Mouse (Mus musculus): ENCODE data around the gene D7Ertd443e. TPM values are rescaled to one million over a fixed set of nuclear protein-coding genes. Genes with fewer than 3 reads are reported as not detected.

D7Ertd443e gene
- polyA plus RNA-seq, 1 experiment from 2014 or later = 0.35 TPM

DNA sequence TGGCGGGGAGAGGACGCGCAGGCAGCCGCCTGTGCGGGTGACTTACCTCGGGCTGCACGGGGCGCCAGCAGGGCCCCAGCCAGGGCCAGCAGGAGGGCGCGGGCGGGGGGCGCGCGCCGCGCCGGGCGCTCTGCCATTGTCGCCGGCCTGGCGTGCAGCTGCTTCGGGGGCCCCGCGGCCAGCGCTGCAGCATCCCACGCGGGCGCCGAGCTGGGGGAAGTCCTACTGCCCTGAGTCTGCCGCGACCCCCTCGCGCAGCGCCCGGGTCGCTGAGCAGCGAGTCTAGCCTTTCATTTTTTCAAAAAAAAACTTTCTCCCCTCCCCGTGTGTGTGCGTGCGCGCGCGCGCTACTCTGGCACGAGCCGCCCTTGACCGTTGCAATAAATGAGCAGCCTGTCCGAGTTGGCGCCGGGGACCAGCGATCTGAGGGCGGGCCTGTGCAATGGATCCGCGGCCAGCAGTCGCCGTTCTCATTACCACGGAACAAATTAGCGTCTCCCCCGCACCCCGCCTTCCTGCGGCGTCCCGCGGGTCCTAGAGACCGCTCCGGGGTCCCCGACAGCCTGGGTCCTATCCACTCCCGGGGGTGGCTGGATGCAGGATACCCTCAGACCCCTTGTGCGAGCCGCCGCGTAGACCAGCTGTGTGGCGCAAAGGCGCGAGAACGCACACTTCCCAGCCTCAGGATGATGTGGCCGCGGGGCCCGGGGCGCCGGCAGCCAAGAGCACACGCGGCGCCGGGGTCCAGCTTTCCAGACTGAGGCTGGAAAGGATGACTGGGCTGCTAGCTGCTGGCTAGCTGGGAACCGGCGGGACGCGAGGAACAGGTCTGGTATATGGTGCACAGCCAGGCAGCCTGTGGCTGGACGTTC lies 160.5 kb downstream of the D7Ertd443e start:
- peak overlapping the region; percentile 96 for H3K4me2 ChIP-seq
- WGBS = under 1% methylated on average over 89 of the region's 90 CpGs
- ATAC-seq (ENCODE audit: low FRiP score) = peak; percentile 64
- H3K27me3 ChIP-seq (replicated peaks) = peaks cover 24% of the 10 kb centered on the region; the same call in 1 of the 2 replicates
- no peaks in the 10 kb centered on the region for H3K9me3 ChIP-seq (replicated peaks)
- peak overlapping the region; percentile 59 for H3K9ac ChIP-seq (replicated peaks)
- H3K36me3 ChIP-seq = no peaks in the 10 kb centered on the region
- peak overlapping the region; percentile 68 for H3K4me3 ChIP-seq (replicated peaks)
- peak overlapping the region; percentile 76 for H3K27ac ChIP-seq (replicated peaks)
- peaks cover 29% of the 10 kb centered on the region for H3K4me1 ChIP-seq

- no peaks in the 10 kb centered on the region for H3K9me3 ChIP-seq (replicated peaks)
- peaks cover 29% of the 10 kb centered on the region for H3K4me1 ChIP-seq
- peaks cover 24% of the 10 kb centered on the region; the same call in 1 of the 2 replicates for H3K27me3 ChIP-seq (replicated peaks)
- ATAC-seq (ENCODE audit: low FRiP score) = peak; percentile 58
- H3K4me3 ChIP-seq (replicated peaks) = peak overlapping the region; percentile 68
- peak overlapping the region; percentile 59 for H3K9ac ChIP-seq (replicated peaks)
- WGBS = 0% methylated on average over 14 of the region's 14 CpGs
- peak overlapping the region; percentile 96 for H3K4me2 ChIP-seq
- no peaks in the 10 kb centered on the region for H3K36me3 ChIP-seq
- peak overlapping the region; percentile 76 for H3K27ac ChIP-seq (replicated peaks)
Observed at GRCm38 (mm10) chr7:134224421-134224740, 161.1 kb downstream of the D7Ertd443e start.

- H3K4me2 ChIP-seq = peak overlapping the region; percentile 96
- ATAC-seq (ENCODE audit: low FRiP score) = no peak
- peaks cover 21% of the 10 kb centered on the region; the same call in 1 of the 2 replicates for H3K27me3 ChIP-seq (replicated peaks)
- H3K27ac ChIP-seq (replicated peaks) = no peak overlapping the region
- H3K9ac ChIP-seq (replicated peaks) = peak overlapping the region; percentile 59; the same call in 1 of the 2 replicates
- H3K9me3 ChIP-seq (replicated peaks) = no peaks in the 10 kb centered on the region
- peaks cover 29% of the 10 kb centered on the region for H3K4me1 ChIP-seq
- peak overlapping the region; percentile 68 for H3K4me3 ChIP-seq (replicated peaks)
- 29% methylated on average over 16 of the region's 16 CpGs for WGBS
- H3K36me3 ChIP-seq = no peaks in the 10 kb centered on the region
Observed at GRCm38 (mm10) chr7:134223444-134224161, 161.9 kb downstream of the D7Ertd443e start.

Other genes starting within 250 kb of the D7Ertd443e start
- gene Adam12, start 153.5 kb downstream of the D7Ertd443e start, polyA plus RNA-seq (2015; fragmentation: Nextera tagmentation; extraction: Ambion mirVana) = 3.7 and 5.1 TPM in 2 replicates